7 mouse cellular contexts compared by ENCODE assay signal in the genomic region with DNA sequence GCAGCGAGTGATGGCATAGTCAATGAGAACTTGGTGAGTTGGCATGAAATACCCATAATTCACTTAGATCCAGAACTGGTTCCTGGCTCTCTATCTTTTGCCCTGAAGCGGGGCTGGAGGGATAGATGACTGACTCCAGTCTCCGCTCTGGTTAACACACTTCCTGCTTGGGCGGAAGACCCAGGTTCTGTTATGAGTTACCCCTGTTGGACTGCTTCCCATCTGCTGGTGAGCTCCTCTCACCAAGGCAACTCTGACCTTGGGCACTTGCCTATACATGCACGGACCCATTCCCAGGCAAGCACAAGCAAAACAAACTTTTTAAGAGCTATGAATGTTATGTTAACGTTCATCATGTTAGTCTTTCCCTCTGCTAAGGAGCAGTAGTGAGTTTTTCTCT. TPM values are rescaled to one million over a fixed set of nuclear protein-coding genes. Genes with fewer than 3 reads are reported as not detected.
DNase-seq lines count a peak whose midpoint lies in the region.

No protein-coding gene starts in this region.

- no peaks in the 10 kb centered on the region for H3K9me3 ChIP-seq in embryonic facial prominence, embryonic 10.5 days
- no peaks in the 10 kb centered on the region for H3K9me3 ChIP-seq in limb, embryonic 10.5 days (replicated peaks)

- peak overlapping the region; percentile 99 for H3K27ac ChIP-seq in embryonic facial prominence, embryonic 10.5 days (replicated peaks)
- peak overlapping the region; percentile 98 for H3K27ac ChIP-seq in limb, embryonic 10.5 days

- peak; percentile 29 for DNase-seq in testis, postnatal 14 days (ENCODE audit: low spot score)
- no peak for DNase-seq in testis, postnatal 10 days (ENCODE audit: low spot score)
- peak; percentile 48 for DNase-seq in embryonic facial prominence, embryonic 10.5 days (ENCODE audit: low spot score)
- DNase-seq in limb, embryonic 10.5 days (ENCODE audit: low spot score): peak; percentile 58
- peak; percentile 21 to 28 for DNase-seq in spleen, adult 18-20 months
- DNase-seq in right cerebral cortex, adult 2 months (ENCODE audit: low spot score in 2 of 2): no peak
- DNase-seq in gastrocnemius, postnatal 10 days: no peak

- peak overlapping the region; percentile 91 for H3K4me3 ChIP-seq in embryonic facial prominence, embryonic 10.5 days
- H3K4me3 ChIP-seq in limb, embryonic 10.5 days: peak overlapping the region; percentile 86

- peaks cover 54% of the 10 kb centered on the region for H3K4me1 ChIP-seq in embryonic facial prominence, embryonic 10.5 days
- H3K4me1 ChIP-seq in limb, embryonic 10.5 days: peaks cover 46% of the 10 kb centered on the region

- H3K36me3 ChIP-seq in embryonic facial prominence, embryonic 10.5 days (replicated peaks): peaks cover 53% of the 10 kb centered on the region
- H3K36me3 ChIP-seq in limb, embryonic 10.5 days: peaks cover 50% of the 10 kb centered on the region

- 25% methylated on average over 6 of the region's 6 CpGs for WGBS in embryonic facial prominence, embryonic 10.5 days
- WGBS in limb, embryonic 10.5 days: 26% methylated on average over 6 of the region's 6 CpGs

- no peaks in the 10 kb centered on the region for H3K27me3 ChIP-seq in embryonic facial prominence, embryonic 10.5 days (replicated peaks; ENCODE audit: low read depth, poor library complexity, severe bottlenecking)
- no peaks in the 10 kb centered on the region for H3K27me3 ChIP-seq in limb, embryonic 10.5 days (ENCODE audit: low read depth, poor library complexity, severe bottlenecking)

RNA-seq across cellular contexts. Expression of a gene that starts 1.4 kb away (rescaled TPM):
- polyA plus RNA-seq in embryonic facial prominence, embryonic 10.5 days (2016; fragmentation: Nextera tagmentation; extraction: Ambion mirVana): 640 and 704 TPM in 2 replicates
- 631 and 705 TPM in 2 replicates for polyA plus RNA-seq in limb, embryonic 10.5 days (2016; fragmentation: Nextera tagmentation; extraction: Ambion mirVana)
- 10 to 100 TPM; 13.5 to 21.2 TPM for total RNA-seq in gastrocnemius, postnatal 10 days (2021)

RNA-seq across cellular contexts. Expression of a gene that starts 27.8 kb away (rescaled TPM):
- polyA plus RNA-seq in embryonic facial prominence, embryonic 10.5 days (2016; fragmentation: Nextera tagmentation; extraction: Ambion mirVana): 0.16 and 0.53 TPM in 2 replicates
- 0.21 TPM in 1 of 2 replicates, not detected in the other for polyA plus RNA-seq in limb, embryonic 10.5 days (2016; fragmentation: Nextera tagmentation; extraction: Ambion mirVana)
- 1 to 10 TPM; 7.4 to 8.3 TPM for total RNA-seq in gastrocnemius, postnatal 10 days (2021)

RNA-seq across cellular contexts. Expression of a gene that starts 58.3 kb away (rescaled TPM):
- polyA plus RNA-seq in embryonic facial prominence, embryonic 10.5 days (2016; fragmentation: Nextera tagmentation; extraction: Ambion mirVana): 10.3 and 10.5 TPM in 2 replicates
- polyA plus RNA-seq in limb, embryonic 10.5 days (2016; fragmentation: Nextera tagmentation; extraction: Ambion mirVana): 8.4 and 9.5 TPM in 2 replicates
- 10 to 100 TPM in 1 of 2 experiments, 1 to 10 TPM in 1; 9.5 to 11.4 TPM for total RNA-seq in gastrocnemius, postnatal 10 days (2021)

Comparison
In these comparisons a context has a peak if more than half of its experiments do, and no peak if none do; other contexts are left out.
1. DNase-seq: peak in testis, postnatal 14 days (single experiment), embryonic facial prominence, embryonic 10.5 days (single experiment), limb, embryonic 10.5 days (single experiment) and spleen, adult 18-20 months (2 of 2); none in testis, postnatal 10 days (single experiment), right cerebral cortex, adult 2 months (0 of 2) and gastrocnemius, postnatal 10 days (single experiment).